Mouse (Mus musculus): ENCODE data around the gene Cd80.

DNA sequence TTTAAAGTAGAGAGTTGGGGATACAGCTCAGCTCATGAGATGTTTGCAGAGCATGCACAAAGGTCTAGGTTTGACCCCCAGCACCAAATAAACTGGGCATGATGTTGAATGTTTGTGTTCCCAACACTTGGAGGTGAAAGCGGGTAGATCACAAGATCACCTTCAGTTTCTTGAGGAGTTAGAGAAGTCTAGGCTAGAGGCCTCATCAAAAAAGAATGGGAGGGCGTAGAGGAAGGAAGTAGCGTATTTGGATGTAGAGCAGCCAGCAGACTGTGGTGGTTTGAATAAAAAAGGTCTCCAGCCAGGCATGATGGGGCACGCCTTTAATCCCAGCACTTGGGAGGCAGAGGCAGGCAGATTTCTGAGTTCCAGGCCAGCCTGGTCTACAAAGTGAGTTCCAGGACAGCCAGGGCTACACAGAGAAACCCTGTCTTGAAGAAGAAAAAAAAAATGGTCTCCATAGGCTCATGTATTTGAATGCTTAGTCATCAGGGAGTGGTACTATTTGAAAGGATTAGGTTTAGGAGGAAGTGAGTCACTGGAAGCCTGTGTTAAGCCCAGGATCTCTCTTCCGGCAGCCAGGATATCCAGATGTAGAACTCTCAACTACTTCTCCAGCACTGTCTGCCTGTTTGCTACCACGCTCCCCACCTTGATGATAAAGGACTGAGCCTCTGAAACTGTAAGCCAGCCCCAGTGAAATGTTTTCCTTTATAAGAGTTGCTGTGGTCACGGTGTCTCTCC is 11.5 kb upstream of the Cd80 start:
- no peak for TF ChIP-seq CTCF (conservative IDR thresholded peaks at IDR 0.05; ENCODE audit: low read length)
- TF ChIP-seq POU5F1 (IDR thresholded peaks at IDR 0.05; ENCODE audit: borderline replicate concordance, low read length) = no peak

All from E14TG2a.4 (cell line).